Mouse (Mus musculus) lung, postnatal 0 days (tissue): Measurements from ENCODE around the gene S1pr2. TPM values are rescaled to one million over a fixed set of nuclear protein-coding genes. Genes with fewer than 3 reads are reported as not detected.
"Not testable (repeated sequence)": the region's sequence is repeated elsewhere in the genome, so short reads cannot be mapped to it uniquely, and the experiment has no call there.

Experiments
- ATAC-seq: fragments of 200-750 bp; cut with Nextera tagmentation; 2 replicates; pipeline ENCODE4 v1.8.0; 2017; ENCODE audit warnings: moderate library complexity
- DNase-seq: peaks from one replicate; pipeline ENCODE4 v3.0.0-alpha.2; 2016; ENCODE audit warnings: low spot score
- H3K27ac ChIP-seq: fragments of 300-500 bp; sonication (generic); 2 replicates; pipeline ENCODE4 v1.5.1; 2014; ENCODE audit warnings: antibody characterized with exemption, mild to moderate bottlenecking, low read length, mixed read lengths
- H3K27me3 ChIP-seq: fragments of 300-500 bp; sonication (generic); replicated peaks from 2 replicates; pipeline ENCODE4 v1.6.1; 2014; ENCODE audit warnings: low read length, mixed read lengths; ENCODE audit not compliant: insufficient read depth
- H3K36me3 ChIP-seq: fragments of 300-500 bp; sonication (generic); 2 replicates; pipeline ENCODE4 v1.6.1; 2014; ENCODE audit warnings: low read length, mixed read lengths; ENCODE audit not compliant: insufficient read depth
- H3K4me1 ChIP-seq: fragments of 300-500 bp; sonication (generic); 2 replicates; pipeline ENCODE4 v1.6.1; 2014; ENCODE audit warnings: antibody characterized with exemption, low read depth, low read length, mixed read lengths; ENCODE audit not compliant: insufficient read depth
- H3K4me2 ChIP-seq: fragments of 300-500 bp; sonication (generic); replicated peaks from 2 replicates; pipeline ENCODE4 v1.6.1; 2014; ENCODE audit warnings: low read depth, mild to moderate bottlenecking, low read length, moderate library complexity, mixed read lengths
- H3K4me3 ChIP-seq: fragments of 300-500 bp; sonication (generic); 2 replicates; pipeline ENCODE4 v1.5.1; 2014; ENCODE audit warnings: low read depth, low read length
- H3K9ac ChIP-seq: fragments of 300-500 bp; sonication (generic); replicated peaks from 2 replicates; pipeline ENCODE4 v1.6.1; 2014; ENCODE audit warnings: low read depth, mild to moderate bottlenecking
- H3K9me3 ChIP-seq: fragments of 300-500 bp; sonication (generic); 2 replicates; pipeline ENCODE4 v1.6.1; 2016; ENCODE audit warnings: low read length, mixed read lengths
- CTCF ChIP-seq: IDR thresholded peaks from 2 replicates; pipeline ENCODE4 v1.5.1; 2016; ENCODE audit warnings: antibody characterized with exemption, mild to moderate bottlenecking
- EP300 ChIP-seq: IDR thresholded peaks from 2 replicates; pipeline ENCODE4 v1.6.1; 2016; ENCODE audit warnings: antibody characterized with exemption, mild to moderate bottlenecking, control low read depth
- WGBS: fragments of 180-500 bp; shearing (Covaris S2); extraction: QIAGEN DNeasy Blood & Tissue Kit; methylation state at CpG from one replicate; pipeline ENCODE4 v1.1.7; 2014; 5-methylcytosine and 5-hydroxymethylcytosine counted together
- polyA plus RNA-seq: library from polyadenylated mRNA; unstranded; fragments of >200 nt; fragmentation: Nextera tagmentation; extraction: Ambion mirVana; gene quantifications from 2 replicates; pipeline ENCODE4 v1.2.1, GENCODE M21; 2015

The S1pr2 gene
- polyA plus RNA-seq, 1 experiment from 2014 or later = 62.3 TPM

- H3K4me1 ChIP-seq = no peaks in the 10 kb centered on the region
- no peaks in the 10 kb centered on the region for H3K27me3 ChIP-seq
- WGBS = under 1% methylated on average over 71 of the region's 72 CpGs
- DNase-seq (peak; percentile 93), ATAC-seq (peak; percentile 86)
- H3K27ac ChIP-seq = peak within 1 kb of the TSS; percentile 90
- TF ChIP-seq EP300 (peak; percentile 43; the same call in 1 of the 2 replicates), CTCF (peak; percentile 42)
- peak within 1 kb of the TSS; percentile 75 for H3K4me2 ChIP-seq
- 0 out of 2 replicates have a peak, but pooled peaks cover 15% of the 10 kb centered on the region for H3K36me3 ChIP-seq
- peak within 1 kb of the TSS; percentile 86 for H3K9ac ChIP-seq
- peak within 1 kb of the TSS; percentile 76 for H3K4me3 ChIP-seq
- H3K9me3 ChIP-seq = no peaks in the 10 kb centered on the region
These were observed 26.3 kb upstream of the S1pr2 start, which contains the start of gene Mrpl4 for GRCm38 (mm10) chr9:21002627-21003551. Mrpl4 (plus strand) TSS chr9:21002738.

- peak overlapping the region; percentile 76 for H3K4me3 ChIP-seq
- DNase-seq (no peak), ATAC-seq (peak; percentile 4; the same call in 1 of the 2 replicates)
- TF ChIP-seq EP300 = no peak
- no peak for TF ChIP-seq CTCF
- H3K27ac ChIP-seq = peak overlapping the region; percentile 90
- no peaks in the 10 kb centered on the region for H3K9me3 ChIP-seq
- peak overlapping the region; percentile 86 for H3K9ac ChIP-seq
- no peaks in the 10 kb centered on the region for H3K27me3 ChIP-seq
- H3K4me2 ChIP-seq = peak overlapping the region; percentile 75
- no peaks in the 10 kb centered on the region for H3K4me1 ChIP-seq
- WGBS = 9% methylated on average over 7 of the region's 7 CpGs
- H3K36me3 ChIP-seq = 0 out of 2 replicates have a peak, but pooled peaks cover 10% of the 10 kb centered on the region
These were observed 25.7 kb upstream of the S1pr2 start for GRCm38 (mm10) chr9:21002270-21002626.

GRCm38 (mm10) chr9:21001651-21002200, 25.1 kb upstream of the S1pr2 start:
- H3K27me3 ChIP-seq = no peaks in the 10 kb centered on the region
- TF ChIP-seq CTCF (no peak), EP300 (no peak)
- H3K27ac ChIP-seq = no peak overlapping the region; the same call in 1 of the 2 replicates
- no peaks in the 10 kb centered on the region for H3K4me1 ChIP-seq
- no peak overlapping the region; the same call in 1 of the 2 replicates for H3K4me2 ChIP-seq
- H3K9me3 ChIP-seq = no peaks in the 10 kb centered on the region
- DNase-seq (no peak), ATAC-seq (no peak)
- 0 out of 2 replicates have a peak, but pooled peaks cover 7% of the 10 kb centered on the region for H3K36me3 ChIP-seq
- WGBS = 45% methylated on average over 6 of the region's 6 CpGs
- H3K9ac ChIP-seq = no peak overlapping the region
- no peak overlapping the region for H3K4me3 ChIP-seq

- no peak overlapping the region for H3K9ac ChIP-seq
- ATAC-seq (no peak), DNase-seq (peak; percentile 57)
- H3K9me3 ChIP-seq = no peaks in the 10 kb centered on the region
- H3K36me3 ChIP-seq = 0 out of 2 replicates have a peak, but pooled peaks cover under 1% of the 10 kb centered on the region
- no peak overlapping the region for H3K4me3 ChIP-seq
- no peak overlapping the region for H3K4me2 ChIP-seq
- no peaks in the 10 kb centered on the region for H3K4me1 ChIP-seq
- H3K27ac ChIP-seq = no peak overlapping the region
- H3K27me3 ChIP-seq = no peaks in the 10 kb centered on the region
- no peak for TF ChIP-seq EP300
- TF ChIP-seq CTCF = peak; percentile 69
These were observed 24.2 kb upstream of the S1pr2 start for GRCm38 (mm10) chr9:21000811-21001210.

- ATAC-seq, H3K4me2 ChIP-seq, H3K4me1 ChIP-seq, H3K27ac ChIP-seq, H3K4me3 ChIP-seq, H3K36me3 ChIP-seq, H3K27me3 ChIP-seq, H3K9ac ChIP-seq, H3K9me3 ChIP-seq: not testable (repeated sequence)
- 72% methylated on average over 1 of the region's 1 CpGs for WGBS
- DNase-seq = peak; percentile 81
- peak; percentile 73 for TF ChIP-seq CTCF
These were observed 21.8 kb upstream of the S1pr2 start for GRCm38 (mm10) chr9:20998337-20998736.

GRCm38 (mm10) chr9:20997065-20997464, 20.5 kb upstream of the S1pr2 start:
- DNase-seq (no peak), ATAC-seq (no peak)
- no peak overlapping the region for H3K4me3 ChIP-seq
- no peak overlapping the region for H3K9ac ChIP-seq
- H3K4me2 ChIP-seq = no peak overlapping the region
- no peaks in the 10 kb centered on the region for H3K27me3 ChIP-seq
- 84% methylated on average over 8 of the region's 8 CpGs for WGBS
- H3K9me3 ChIP-seq = no peaks in the 10 kb centered on the region
- H3K27ac ChIP-seq = no peak overlapping the region
- peaks cover 4% of the 10 kb centered on the region; the same call in 1 of the 2 replicates for H3K4me1 ChIP-seq
- no peak for TF ChIP-seq CTCF
- no peaks in the 10 kb centered on the region for H3K36me3 ChIP-seq
